Mouse (Mus musculus) stomach, embryonic 14.5 days (tissue): Measurements from ENCODE around the gene Slc35a3. TPM values are rescaled to one million over a fixed set of nuclear protein-coding genes. Genes with fewer than 3 reads are reported as not detected.
"Not testable (repeated sequence)": the region's sequence is repeated elsewhere in the genome, so short reads cannot be mapped to it uniquely, and the experiment has no call there.

Experiments used
- ATAC-seq: fragments of 200-750 bp; cut with Nextera tagmentation; 2 replicates; pipeline ENCODE4 v1.8.0; 2017; ENCODE audit warnings: low read depth, moderate TSS enrichment; ENCODE audit not compliant: insufficient number of reproducible peaks, insufficient read depth, low FRiP score
- H3K27ac ChIP-seq: fragments of 300-500 bp; sonication (generic); 2 replicates; pipeline ENCODE4 v1.5.1; 2014; ENCODE audit warnings: mild to moderate bottlenecking, low read length, moderate library complexity, mixed read lengths
- H3K27me3 ChIP-seq: fragments of 300-500 bp; sonication (generic); 2 replicates; pipeline ENCODE4 v1.6.1; 2014; ENCODE audit warnings: low read length, control low read depth, mixed read lengths; ENCODE audit not compliant: control insufficient read depth, insufficient read depth
- H3K36me3 ChIP-seq: fragments of 300-500 bp; sonication (generic); 2 replicates; pipeline ENCODE4 v1.6.1; 2014; ENCODE audit warnings: mild to moderate bottlenecking, control low read depth, low read length, moderate library complexity, mixed read lengths; ENCODE audit not compliant: control insufficient read depth, insufficient read depth
- H3K4me1 ChIP-seq: fragments of 300-500 bp; sonication (generic); 2 replicates; pipeline ENCODE4 v1.6.1; 2014; ENCODE audit warnings: low read length, control low read depth, mixed read lengths; ENCODE audit not compliant: control insufficient read depth, insufficient read depth
- H3K4me2 ChIP-seq: fragments of 300-500 bp; sonication (generic); replicated peaks from 2 replicates; pipeline ENCODE4 v1.6.1; 2014; ENCODE audit warnings: low read depth, low read length, control low read depth
- H3K4me3 ChIP-seq: fragments of 300-500 bp; sonication (generic); 2 replicates; pipeline ENCODE4 v1.5.1; 2014; ENCODE audit warnings: low read depth, low read length, control low read depth
- H3K9ac ChIP-seq: fragments of 300-500 bp; sonication (generic); replicated peaks from 2 replicates; pipeline ENCODE4 v1.6.1; 2014; ENCODE audit warnings: low read depth, mild to moderate bottlenecking, control low read depth, low read length, moderate library complexity, mixed read lengths
- H3K9me3 ChIP-seq: fragments of 300-500 bp; sonication (generic); 2 replicates; pipeline ENCODE4 v1.6.1; 2016; ENCODE audit warnings: low read depth, low read length, control low read depth; ENCODE audit not compliant: control insufficient read depth
- WGBS: fragments of 180-500 bp; shearing (Covaris S2); extraction: QIAGEN DNeasy Blood & Tissue Kit; methylation state at CpG from one replicate; pipeline ENCODE4 v1.1.7; 2014; 5-methylcytosine and 5-hydroxymethylcytosine counted together
- polyA plus RNA-seq: library from polyadenylated mRNA; unstranded; fragments of >200 nt; fragmentation: Nextera tagmentation; extraction: Ambion mirVana; gene quantifications from 2 replicates; pipeline ENCODE4 v1.2.1, GENCODE M21; 2014

Gene Slc35a3
- polyA plus RNA-seq, 1 experiment from 2014 or later: 22.4 TPM

DNA sequence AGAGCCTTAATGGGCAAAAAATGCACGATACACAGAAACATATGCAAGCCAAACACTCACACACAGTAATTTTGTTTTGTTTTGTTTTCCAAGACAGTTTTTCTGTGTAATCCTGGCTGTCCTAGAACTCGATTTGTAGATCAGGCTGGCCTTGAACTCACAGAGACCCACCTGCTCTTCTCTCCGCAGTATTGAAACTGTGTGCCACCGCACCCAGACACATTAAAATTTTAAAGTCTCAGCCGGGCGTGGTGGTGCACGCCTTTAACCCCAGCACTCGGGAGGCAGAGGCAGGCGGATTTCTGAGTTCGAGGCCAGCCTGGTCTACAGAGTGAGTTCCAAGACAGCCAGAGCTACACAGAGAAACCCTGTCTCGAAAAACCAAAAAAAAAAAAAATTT lies 58.6 kb downstream of the Slc35a3 start:
- not testable (repeated sequence) for H3K4me3 ChIP-seq, H3K27ac ChIP-seq, H3K9me3 ChIP-seq, H3K27me3 ChIP-seq, ATAC-seq, H3K4me1 ChIP-seq, H3K4me2 ChIP-seq, H3K36me3 ChIP-seq, H3K9ac ChIP-seq
- WGBS: 94% methylated on average over 11 of the region's 11 CpGs

GRCm38 (mm10) chr3:116653278-116653945 lies 59.2 kb downstream of the Slc35a3 start:
- no peak overlapping the region for H3K9ac ChIP-seq
- H3K27me3 ChIP-seq: no peaks in the 10 kb centered on the region
- H3K9me3 ChIP-seq: no peaks in the 10 kb centered on the region
- no peak overlapping the region for H3K4me2 ChIP-seq
- H3K4me3 ChIP-seq: no peak overlapping the region
- H3K27ac ChIP-seq: no peak overlapping the region
- peaks cover 5% of the 10 kb centered on the region; the same call in 1 of the 2 replicates for H3K36me3 ChIP-seq
- H3K4me1 ChIP-seq: 0 out of 2 replicates have a peak, but pooled peaks cover 6% of the 10 kb centered on the region
- WGBS: 69% methylated on average over 5 of the region's 5 CpGs
- ATAC-seq: no peak

DNA sequence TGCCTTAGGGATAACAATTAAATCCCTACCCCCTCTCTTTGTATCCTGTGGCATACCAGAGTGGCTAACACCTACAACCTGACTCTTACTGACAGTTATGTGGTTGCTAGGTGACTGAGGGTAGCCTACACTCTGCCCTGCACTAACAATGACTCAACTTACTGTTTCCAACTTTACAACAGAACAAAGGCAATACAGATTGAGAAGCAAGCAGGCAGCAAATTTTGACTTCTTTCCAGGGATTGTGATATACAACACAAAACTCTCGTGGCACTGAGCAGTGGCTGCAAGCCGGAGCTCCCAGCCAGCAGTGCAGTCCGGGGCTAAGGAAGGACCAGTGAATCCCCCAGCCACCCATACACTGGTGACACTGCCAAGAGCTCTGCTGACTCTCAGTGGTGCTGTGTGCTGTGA lies 60.6 kb downstream of the Slc35a3 start:
- no peak for ATAC-seq
- no peaks in the 10 kb centered on the region for H3K9me3 ChIP-seq
- H3K27ac ChIP-seq: no peak overlapping the region
- no peak overlapping the region for H3K9ac ChIP-seq
- peaks cover 5% of the 10 kb centered on the region; the same call in 1 of the 2 replicates for H3K36me3 ChIP-seq
- 71% methylated on average over 3 of the region's 3 CpGs for WGBS
- 0 out of 2 replicates have a peak, but pooled peaks cover 5% of the 10 kb centered on the region for H3K4me1 ChIP-seq
- H3K27me3 ChIP-seq: no peaks in the 10 kb centered on the region
- H3K4me3 ChIP-seq: no peak overlapping the region
- H3K4me2 ChIP-seq: no peak overlapping the region

GRCm38 (mm10) chr3:116650698-116651097 lies 61.9 kb downstream of the Slc35a3 start:
- Histone ChIP-seq H3K9me3 (no peaks in the 10 kb centered on the region), H3K4me3 (no peak overlapping the region), H3K36me3 (peaks cover 18% of the 10 kb centered on the region), H3K4me1 (no peaks in the 10 kb centered on the region), H3K4me2 (no peak overlapping the region), H3K9ac (no peak overlapping the region), H3K27ac (no peak overlapping the region), H3K27me3 (no peaks in the 10 kb centered on the region)
- ATAC-seq: no peak
- 94% methylated on average over 9 of the region's 9 CpGs for WGBS

GRCm38 (mm10) chr3:116648805-116649204 lies 63.8 kb downstream of the Slc35a3 start:
- no peaks in the 10 kb centered on the region for H3K9me3 ChIP-seq
- no peaks in the 10 kb centered on the region for H3K27me3 ChIP-seq
- no peak overlapping the region for H3K4me3 ChIP-seq
- peaks cover 33% of the 10 kb centered on the region for H3K36me3 ChIP-seq
- H3K4me2 ChIP-seq: no peak overlapping the region
- H3K9ac ChIP-seq: no peak overlapping the region
- 96% methylated on average over 7 of the region's 7 CpGs for WGBS
- no peaks in the 10 kb centered on the region for H3K4me1 ChIP-seq
- no peak overlapping the region for H3K27ac ChIP-seq
- no peak for ATAC-seq

DNA sequence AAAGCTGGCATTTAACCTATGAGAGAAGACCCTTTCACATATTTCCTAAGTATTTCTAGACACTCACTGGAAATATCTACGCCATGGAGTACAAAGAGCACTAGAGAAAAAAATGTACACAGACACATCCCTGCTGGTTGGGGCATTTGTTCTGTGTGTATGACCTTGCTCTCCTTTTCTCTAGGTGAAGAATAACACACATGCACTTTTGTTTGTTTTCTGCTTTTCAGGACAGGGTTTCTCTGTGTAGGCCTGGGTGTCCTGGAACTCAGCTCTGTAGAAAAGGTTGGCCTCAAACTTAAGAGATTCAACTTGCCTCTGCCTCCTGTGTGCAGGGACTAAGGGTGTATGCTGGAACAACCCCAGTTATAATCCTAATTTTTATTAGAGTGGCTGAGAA lies 66.2 kb downstream of the Slc35a3 start:
- 82% methylated on average over 1 of the region's 1 CpGs for WGBS
- H3K9ac ChIP-seq: no peak overlapping the region
- H3K4me3 ChIP-seq: no peak overlapping the region
- H3K9me3 ChIP-seq: no peaks in the 10 kb centered on the region
- no peaks in the 10 kb centered on the region for H3K27me3 ChIP-seq
- no peaks in the 10 kb centered on the region for H3K4me1 ChIP-seq
- H3K4me2 ChIP-seq: no peak overlapping the region
- no peak overlapping the region for H3K27ac ChIP-seq
- peaks cover 56% of the 10 kb centered on the region for H3K36me3 ChIP-seq
- ATAC-seq: no peak

DNA sequence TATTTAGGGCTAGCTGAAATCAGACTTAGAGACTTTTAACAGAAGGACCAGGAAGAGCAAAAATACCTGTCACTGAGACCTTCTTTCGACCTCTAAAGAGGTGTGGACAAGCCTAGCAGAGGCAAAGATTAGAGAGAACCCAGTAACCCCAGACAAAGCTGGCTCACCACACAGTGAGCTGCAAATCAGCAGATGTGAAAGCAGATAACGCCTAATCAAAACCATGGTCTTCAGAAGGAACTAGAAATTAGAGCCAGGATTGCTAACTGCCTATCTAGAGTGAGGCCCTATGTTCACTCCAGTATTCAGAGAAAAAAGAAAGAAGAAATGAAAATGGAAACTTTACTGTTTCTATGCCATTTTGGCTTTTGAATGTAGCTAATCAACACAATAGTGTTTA lies 70.3 kb downstream of the Slc35a3 start:
- ATAC-seq: no peak
- H3K4me3 ChIP-seq: no peak overlapping the region
- no peak overlapping the region for H3K4me2 ChIP-seq
- no peaks in the 10 kb centered on the region for H3K27me3 ChIP-seq
- H3K27ac ChIP-seq: no peak overlapping the region
- WGBS: 93% methylated on average over 2 of the region's 2 CpGs
- H3K9me3 ChIP-seq: no peaks in the 10 kb centered on the region
- H3K9ac ChIP-seq: no peak overlapping the region
- peaks cover 86% of the 10 kb centered on the region for H3K36me3 ChIP-seq
- no peaks in the 10 kb centered on the region for H3K4me1 ChIP-seq

- H3K4me3 ChIP-seq: no peak overlapping the region
- H3K36me3 ChIP-seq: peaks cover 89% of the 10 kb centered on the region
- WGBS: 94% methylated on average over 6 of the region's 6 CpGs
- no peak for ATAC-seq
- H3K9me3 ChIP-seq: no peaks in the 10 kb centered on the region
- no peak overlapping the region for H3K9ac ChIP-seq
- H3K27me3 ChIP-seq: no peaks in the 10 kb centered on the region
- H3K4me2 ChIP-seq: no peak overlapping the region
- H3K4me1 ChIP-seq: no peaks in the 10 kb centered on the region
- H3K27ac ChIP-seq: no peak overlapping the region
Measured at GRCm38 (mm10) chr3:116641811-116642371, 70.7 kb downstream of the Slc35a3 start.

DNA sequence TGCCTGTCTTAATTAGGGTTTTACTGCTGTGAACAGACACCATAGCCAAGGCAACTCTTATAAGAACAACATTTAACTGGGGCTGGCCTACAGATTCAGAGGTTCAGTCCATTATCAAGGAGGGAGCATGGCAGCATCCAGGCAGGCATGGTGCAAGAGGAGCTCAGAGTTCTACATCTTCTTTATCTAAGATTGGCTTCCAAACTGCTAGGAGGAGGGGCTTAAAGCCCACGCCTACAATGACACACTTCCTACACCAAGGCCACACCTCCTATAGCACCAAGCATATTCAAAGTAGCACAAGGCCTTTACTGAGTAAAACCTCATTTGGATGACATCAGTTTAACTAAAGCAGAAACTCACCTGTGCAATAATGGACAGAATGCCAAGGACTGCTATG lies 72.6 kb downstream of the Slc35a3 start:
- peaks cover 85% of the 10 kb centered on the region for H3K36me3 ChIP-seq
- no peak overlapping the region for H3K27ac ChIP-seq
- H3K4me1 ChIP-seq: no peaks in the 10 kb centered on the region
- H3K9me3 ChIP-seq: no peaks in the 10 kb centered on the region
- H3K4me2 ChIP-seq: no peak overlapping the region
- no peaks in the 10 kb centered on the region for H3K27me3 ChIP-seq
- no peak for ATAC-seq
- 94% methylated on average over 1 of the region's 1 CpGs for WGBS
- H3K9ac ChIP-seq: no peak overlapping the region
- no peak overlapping the region for H3K4me3 ChIP-seq
